Mouse (Mus musculus) cerebellum, postnatal 25 days (tissue): ENCODE measurements at regions not wholly inside any gene's neighbourhood (a gene's known extent, or its start where the extent isn't known, plus 50 kb on each side); places are given as distances from the start of the nearest gene placed in this dataset.

Source experiments
- DNase-seq, 2 experiments: peaks; one replicate each; pipeline ENCODE4 v3.0.0; 2021; ENCODE audit warnings: mixed read lengths in 2 of 2

- DNase-seq: no peak
Observed at GRCm38 (mm10) chr2:83224018-83224417, 280.6 kb downstream of the Fsip2 start.

- DNase-seq: no peak
Observed at GRCm38 (mm10) chr2:83226198-83226597, 282.8 kb downstream of the Fsip2 start.

- DNase-seq: no peak
Observed at GRCm38 (mm10) chr2:83251173-83252101, 308.0 kb downstream of the Fsip2 start.

- no peak for DNase-seq
Observed at GRCm38 (mm10) chr2:83256811-83257321, 313.4 kb downstream of the Fsip2 start.

- DNase-seq: no peak
Observed at GRCm38 (mm10) chr2:83258613-83259012, 315.2 kb downstream of the Fsip2 start.

GRCm38 (mm10) chr2:83303515-83303914, 340.7 kb upstream of the Zc3h15 start:
- DNase-seq: no peak

- DNase-seq: no peak
Observed at GRCm38 (mm10) chr2:83332056-83332769, 312.0 kb upstream of the Zc3h15 start.

GRCm38 (mm10) chr2:83332770-83333157, 311.5 kb upstream of the Zc3h15 start:
- no peak for DNase-seq

- DNase-seq: peak; percentile 6 to 34
Observed at GRCm38 (mm10) chr2:83337364-83337763, 306.9 kb upstream of the Zc3h15 start.

- DNase-seq: no peak
Observed at GRCm38 (mm10) chr2:83340168-83340567, 304.1 kb upstream of the Zc3h15 start.
